Mouse (Mus musculus): Measurements from ENCODE around the gene Bcat1.
"Not testable (repeated sequence)": the region's sequence is repeated elsewhere in the genome, so short reads cannot be mapped to it uniquely, and the experiment has no call there.

Gene Bcat1

GRCm38 (mm10) chr6:145075548-145076224, at the start of gene Bcat1:
Gene Bcat1, minus strand, starts transcription at chr6:145076184.
- DNase-seq: peak; percentile 52 to 67

- peak in 1 of 2 experiments; percentile 43 for DNase-seq
Measured at GRCm38 (mm10) chr6:145125591-145126113, 49.7 kb upstream of the Bcat1 start.

- no peak for DNase-seq
Measured at GRCm38 (mm10) chr6:145124621-145125020, 48.6 kb upstream of the Bcat1 start.

GRCm38 (mm10) chr6:145123136-145124060, 47.4 kb upstream of the Bcat1 start:
- no peak for DNase-seq

GRCm38 (mm10) chr6:145122423-145123059, 46.6 kb upstream of the Bcat1 start:
- DNase-seq: no peak

GRCm38 (mm10) chr6:145121590-145122420, 45.8 kb upstream of the Bcat1 start:
- no peak for DNase-seq

GRCm38 (mm10) chr6:145120787-145121589, 45.0 kb upstream of the Bcat1 start:
- DNase-seq: peak in 1 of 2 experiments; percentile 16

- DNase-seq: no peak
Measured at GRCm38 (mm10) chr6:145120086-145120485, 44.1 kb upstream of the Bcat1 start.

- peak in 1 of 2 experiments; percentile 19 for DNase-seq
Measured at GRCm38 (mm10) chr6:145116098-145116672, 40.2 kb upstream of the Bcat1 start.

GRCm38 (mm10) chr6:145115476-145116097, 39.6 kb upstream of the Bcat1 start, which contains the start of gene Lrmp:
Gene Lrmp, plus strand, starts transcription at chr6:145115653.
- DNase-seq: no peak

- no peak for DNase-seq
Measured at GRCm38 (mm10) chr6:145114561-145114960, 38.6 kb upstream of the Bcat1 start.

GRCm38 (mm10) chr6:145112865-145113264, 36.9 kb upstream of the Bcat1 start:
- DNase-seq: no peak

- DNase-seq: no peak
Measured at GRCm38 (mm10) chr6:145110786-145111185, 34.8 kb upstream of the Bcat1 start.

- no peak for DNase-seq
Measured at GRCm38 (mm10) chr6:145106163-145106842, 30.3 kb upstream of the Bcat1 start.

- DNase-seq: no peak
Measured at GRCm38 (mm10) chr6:145105439-145105838, 29.5 kb upstream of the Bcat1 start.

GRCm38 (mm10) chr6:145104241-145104939, 28.4 kb upstream of the Bcat1 start:
- DNase-seq: no peak

GRCm38 (mm10) chr6:145100923-145101322, 24.9 kb upstream of the Bcat1 start:
- no peak for DNase-seq

GRCm38 (mm10) chr6:145094431-145094830, 18.4 kb upstream of the Bcat1 start:
- no peak for DNase-seq

GRCm38 (mm10) chr6:145093038-145093622, 17.1 kb upstream of the Bcat1 start:
- not testable (repeated sequence) for DNase-seq
